ENCODE assay signal across 26 mouse cellular contexts in the genomic region with DNA sequence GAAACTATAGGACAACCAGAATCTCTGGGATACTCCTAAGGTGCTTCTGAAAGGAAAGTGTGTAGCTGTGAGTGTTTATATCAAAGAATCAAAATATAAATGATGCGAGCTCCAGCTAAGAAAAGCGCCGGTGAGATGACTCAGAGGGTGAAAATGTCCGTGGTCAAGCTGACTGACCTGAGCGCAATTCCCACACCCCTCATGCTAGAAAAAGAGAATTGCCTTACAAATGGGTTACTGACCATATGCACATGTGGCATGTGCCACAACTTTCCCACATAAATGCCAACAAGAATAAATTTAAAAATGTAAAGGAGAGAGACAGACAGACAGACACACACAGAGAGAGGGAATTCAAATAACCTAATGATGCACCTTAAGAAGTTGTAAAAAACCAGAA.
"Had no signal": no experiment of that assay in that cellular context is flagged by ENCODE, and none has a peak within 500 bp of the region (broad histone marks: within the 10 kb centered on the region; RNA-seq: fewer than 3 reads in every experiment).

No protein-coding gene starts in this region.

- H3K4me2 ChIP-seq: heart, embryonic 12.5 days; hindbrain, embryonic 13.5 days; intestine, embryonic 15.5 days; limb, embryonic 13.5 days; limb, embryonic 15.5 days; liver, embryonic 12.5 days had no signal

- ATAC-seq: hindbrain, embryonic 16.5 days; inflammation-experienced regulatory T-cells, adult 6 months; intestine, embryonic 15.5 days; intestine, postnatal 0 days; liver, embryonic 12.5 days had no signal

- H3K36me3 ChIP-seq: heart, embryonic 10.5 days; heart, embryonic 12.5 days; hindbrain, embryonic 10.5 days; hindbrain, embryonic 13.5 days; intestine, embryonic 15.5 days; limb, embryonic 13.5 days; limb, embryonic 15.5 days; liver, embryonic 12.5 days had no signal

- H3K27me3 ChIP-seq: heart, embryonic 12.5 days; hindbrain, embryonic 13.5 days; intestine, embryonic 15.5 days; limb, embryonic 13.5 days; limb, embryonic 15.5 days; liver, embryonic 12.5 days had no signal

- H3K27ac ChIP-seq: gastrocnemius, adult 2 months; heart, embryonic 10.5 days; hindbrain, embryonic 10.5 days; hindbrain, embryonic 13.5 days; intestine, embryonic 15.5 days; limb, embryonic 13.5 days; limb, embryonic 15.5 days; liver, embryonic 12.5 days; liver, embryonic 14.5 days had no signal

- H3K4me1 ChIP-seq: heart, embryonic 10.5 days; heart, embryonic 12.5 days; hindbrain, embryonic 10.5 days; hindbrain, embryonic 13.5 days; intestine, embryonic 15.5 days; limb, embryonic 13.5 days; limb, embryonic 15.5 days; liver, embryonic 12.5 days had no signal

- H3K4me3 ChIP-seq: gastrocnemius, adult 2 months; heart, embryonic 10.5 days; heart, embryonic 12.5 days; hindbrain, embryonic 10.5 days; hindbrain, embryonic 13.5 days; intestine, embryonic 15.5 days; limb, embryonic 13.5 days; limb, embryonic 15.5 days; liver, embryonic 12.5 days had no signal

- H3K9ac ChIP-seq: heart, embryonic 12.5 days; hindbrain, embryonic 13.5 days; intestine, embryonic 15.5 days; limb, embryonic 13.5 days; limb, embryonic 15.5 days; liver, embryonic 12.5 days; liver, embryonic 14.5 days had no signal

- DNase-seq: gastrocnemius, adult 2 months; gastrocnemius, postnatal 10 days; gastrocnemius, postnatal 25 days; heart, adult 18-20 months; heart, postnatal 10 days; heart, postnatal 4 days; kidney, adult 18-20 months; kidney, adult 8-10 months; kidney, postnatal 10 days; kidney, postnatal 25 days; kidney, postnatal 4 days; layer of hippocampus, adult 9-11 months; layer of hippocampus, postnatal 36 days; left cerebral cortex, postnatal 4 days had no signal

- H3K9me3 ChIP-seq: heart, embryonic 10.5 days; intestine, embryonic 15.5 days; limb, embryonic 15.5 days; liver, embryonic 12.5 days had no signal
